Mouse (Mus musculus): ENCODE measurements around the gene Zfp933. TPM values are rescaled to one million over a fixed set of nuclear protein-coding genes. Genes with fewer than 3 reads are reported as not detected.

Gene Zfp933
- polyA plus RNA-seq (2012; rRNA removed; ENCODE audit: low replicate concordance): 0.39 and 1.1 TPM in 2 replicates

GRCm38 (mm10) chr4:147847614-147848583 is at the start of gene Zfp933:
TSS of gene Zfp933 (minus strand) at chr4:147848366.

GRCm38 (mm10) chr4:147868450-147869031 is 20.4 kb upstream of the Zfp933 start, which contains the start of the genes Miip and Fv1:
TSS of gene Miip (minus strand) at chr4:147868816.
TSS of gene Fv1 (plus strand) at chr4:147868979.

GRCm38 (mm10) chr4:147809292-147809965 is 38.7 kb downstream of the Zfp933 start, which contains the start of gene Zfp984:
TSS of gene Zfp984 (minus strand) at chr4:147809788.

Other genes with a start within 250 kb of the Zfp933 start
- 0.07 and 0.98 TPM in 2 replicates for gene Zfp979, start 205.9 kb downstream of the Zfp933 start, polyA plus RNA-seq (2012; rRNA removed; ENCODE audit: low replicate concordance)
- gene Zfp534, start 145.8 kb downstream of the Zfp933 start, polyA plus RNA-seq (2012; rRNA removed; ENCODE audit: low replicate concordance): not detected in 2 replicates
- 0.22 and 0.78 TPM in 2 replicates for gene Zfp984, start 38.6 kb downstream of the Zfp933 start, polyA plus RNA-seq (2012; rRNA removed; ENCODE audit: low replicate concordance)
- gene Miip, start 20.4 kb upstream of the Zfp933 start, polyA plus RNA-seq (2012; rRNA removed; ENCODE audit: low replicate concordance): 57.2 and 81.0 TPM in 2 replicates
- 1.2 and 1.8 TPM in 2 replicates for gene Fv1, start 20.6 kb upstream of the Zfp933 start, polyA plus RNA-seq (2012; rRNA removed; ENCODE audit: low replicate concordance)
- gene Mfn2, start 56.3 kb upstream of the Zfp933 start, polyA plus RNA-seq (2012; rRNA removed; ENCODE audit: low replicate concordance): 74.2 and 141 TPM in 2 replicates
- 60.1 and 68.0 TPM in 2 replicates for gene Plod1, start 88.4 kb upstream of the Zfp933 start, polyA plus RNA-seq (2012; rRNA removed; ENCODE audit: low replicate concordance)
- gene 2510039O18Rik, start 92.5 kb upstream of the Zfp933 start, polyA plus RNA-seq (2012; rRNA removed; ENCODE audit: low replicate concordance): 63.6 and 123 TPM in 2 replicates
- gene Nppb, start 137.4 kb upstream of the Zfp933 start, polyA plus RNA-seq (2012; rRNA removed; ENCODE audit: low replicate concordance): not detected in 2 replicates
- gene Nppa, start 152.4 kb upstream of the Zfp933 start, polyA plus RNA-seq (2012; rRNA removed; ENCODE audit: low replicate concordance): 0.19 TPM in 1 of 2 replicates, not detected in the other
- 13.0 and 18.4 TPM in 2 replicates for gene Clcn6, start 190.5 kb upstream of the Zfp933 start, polyA plus RNA-seq (2012; rRNA removed; ENCODE audit: low replicate concordance)
- gene Mthfr, start 190.7 kb upstream of the Zfp933 start, polyA plus RNA-seq (2012; rRNA removed; ENCODE audit: low replicate concordance): 34.8 and 35.4 TPM in 2 replicates
- 36.2 and 43.3 TPM in 2 replicates for gene Agtrap, start 239.7 kb upstream of the Zfp933 start, polyA plus RNA-seq (2012; rRNA removed; ENCODE audit: low replicate concordance)